Mouse (Mus musculus) stomach, embryonic 14.5 days (tissue): ENCODE data around the gene Ust. TPM values are rescaled to one million over a fixed set of nuclear protein-coding genes. Genes with fewer than 3 reads are reported as not detected.
A peak's percentile ranks its signal among the peaks of the same experiment; 100 is the strongest.

Source experiments
- ATAC-seq: fragments of 200-750 bp; cut with Nextera tagmentation; 2 replicates; pipeline ENCODE4 v1.8.0; 2017; ENCODE audit warnings: low read depth, moderate TSS enrichment; ENCODE audit not compliant: insufficient number of reproducible peaks, insufficient read depth, low FRiP score
- H3K27ac ChIP-seq: fragments of 300-500 bp; sonication (generic); 2 replicates; pipeline ENCODE4 v1.5.1; 2014; ENCODE audit warnings: mild to moderate bottlenecking, low read length, moderate library complexity, mixed read lengths
- H3K27me3 ChIP-seq: fragments of 300-500 bp; sonication (generic); 2 replicates; pipeline ENCODE4 v1.6.1; 2014; ENCODE audit warnings: low read length, control low read depth, mixed read lengths; ENCODE audit not compliant: control insufficient read depth, insufficient read depth
- H3K36me3 ChIP-seq: fragments of 300-500 bp; sonication (generic); 2 replicates; pipeline ENCODE4 v1.6.1; 2014; ENCODE audit warnings: mild to moderate bottlenecking, control low read depth, low read length, moderate library complexity, mixed read lengths; ENCODE audit not compliant: control insufficient read depth, insufficient read depth
- H3K4me1 ChIP-seq: fragments of 300-500 bp; sonication (generic); 2 replicates; pipeline ENCODE4 v1.6.1; 2014; ENCODE audit warnings: low read length, control low read depth, mixed read lengths; ENCODE audit not compliant: control insufficient read depth, insufficient read depth
- H3K4me2 ChIP-seq: fragments of 300-500 bp; sonication (generic); replicated peaks from 2 replicates; pipeline ENCODE4 v1.6.1; 2014; ENCODE audit warnings: low read depth, low read length, control low read depth
- H3K4me3 ChIP-seq: fragments of 300-500 bp; sonication (generic); 2 replicates; pipeline ENCODE4 v1.5.1; 2014; ENCODE audit warnings: low read depth, low read length, control low read depth
- H3K9ac ChIP-seq: fragments of 300-500 bp; sonication (generic); replicated peaks from 2 replicates; pipeline ENCODE4 v1.6.1; 2014; ENCODE audit warnings: low read depth, mild to moderate bottlenecking, control low read depth, low read length, moderate library complexity, mixed read lengths
- H3K9me3 ChIP-seq: fragments of 300-500 bp; sonication (generic); 2 replicates; pipeline ENCODE4 v1.6.1; 2016; ENCODE audit warnings: low read depth, low read length, control low read depth; ENCODE audit not compliant: control insufficient read depth
- WGBS: fragments of 180-500 bp; shearing (Covaris S2); extraction: QIAGEN DNeasy Blood & Tissue Kit; methylation state at CpG from one replicate; pipeline ENCODE4 v1.1.7; 2014; 5-methylcytosine and 5-hydroxymethylcytosine counted together
- polyA plus RNA-seq: library from polyadenylated mRNA; unstranded; fragments of >200 nt; fragmentation: Nextera tagmentation; extraction: Ambion mirVana; gene quantifications from 2 replicates; pipeline ENCODE4 v1.2.1, GENCODE M21; 2014

The Ust gene
- polyA plus RNA-seq, 1 experiment from 2014 or later: 6.3 TPM

DNA sequence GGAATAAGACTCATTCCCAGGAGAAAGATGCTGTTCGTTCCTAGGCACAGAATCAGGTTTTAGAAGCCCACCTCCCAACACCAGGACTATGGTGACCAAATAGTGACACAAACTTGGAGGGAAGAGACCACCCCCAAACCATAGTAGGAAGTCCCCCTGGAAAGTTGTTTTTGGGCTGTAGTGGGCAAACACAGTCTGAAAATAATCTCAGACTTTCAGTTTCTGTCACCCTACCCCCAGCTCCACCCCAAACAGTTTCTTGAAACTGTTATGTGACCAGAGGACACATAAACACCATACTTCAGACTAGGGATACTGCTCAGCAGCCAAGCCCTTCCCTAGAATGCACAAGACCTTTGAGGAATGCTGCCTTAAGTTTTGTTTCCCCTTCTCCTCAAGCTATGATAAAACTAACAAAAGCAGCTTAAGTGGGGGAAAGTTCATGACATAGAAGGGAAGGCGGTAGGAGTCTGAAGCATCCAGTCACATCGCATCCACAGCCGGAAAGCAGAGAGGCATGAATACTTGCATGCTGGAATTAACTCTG lies 12.0 kb upstream of the Ust start:
- H3K9me3 ChIP-seq: no peaks in the 10 kb centered on the region
- ATAC-seq: no peak
- H3K4me1 ChIP-seq: no peaks in the 10 kb centered on the region
- no peak overlapping the region for H3K27ac ChIP-seq
- H3K27me3 ChIP-seq: no peaks in the 10 kb centered on the region
- no peak overlapping the region for H3K9ac ChIP-seq
- no peak overlapping the region for H3K4me2 ChIP-seq
- WGBS: 81% methylated on average over 4 of the region's 4 CpGs
- H3K4me3 ChIP-seq: no peak overlapping the region
- H3K36me3 ChIP-seq: no peaks in the 10 kb centered on the region

DNA sequence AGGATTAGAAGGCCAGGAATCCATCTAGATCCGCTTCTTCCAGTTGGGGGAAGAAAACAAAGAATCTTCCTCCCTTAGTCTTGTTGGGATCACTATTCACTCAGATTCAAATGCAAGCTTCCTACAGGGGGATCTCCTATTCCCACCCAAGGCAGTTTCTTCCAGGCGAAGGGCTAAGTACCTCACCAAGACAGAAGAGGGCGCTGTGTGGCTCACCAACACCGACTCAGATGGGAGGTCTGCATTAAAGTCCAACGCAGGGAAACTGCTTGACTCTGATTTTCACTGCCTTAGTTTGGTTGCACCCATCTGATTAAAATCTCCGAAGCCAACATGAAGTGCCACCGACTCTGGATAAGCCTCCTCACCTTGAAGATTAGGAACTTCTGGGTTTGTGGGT lies 10.5 kb upstream of the Ust start:
- Histone ChIP-seq H3K27ac (no peak overlapping the region), H3K36me3 (no peaks in the 10 kb centered on the region), H3K4me3 (no peak overlapping the region), H3K9me3 (no peaks in the 10 kb centered on the region), H3K27me3 (no peaks in the 10 kb centered on the region), H3K4me1 (no peaks in the 10 kb centered on the region), H3K9ac (no peak overlapping the region), H3K4me2 (no peak overlapping the region)
- ATAC-seq: no peak
- 36% methylated on average over 7 of the region's 7 CpGs for WGBS

DNA sequence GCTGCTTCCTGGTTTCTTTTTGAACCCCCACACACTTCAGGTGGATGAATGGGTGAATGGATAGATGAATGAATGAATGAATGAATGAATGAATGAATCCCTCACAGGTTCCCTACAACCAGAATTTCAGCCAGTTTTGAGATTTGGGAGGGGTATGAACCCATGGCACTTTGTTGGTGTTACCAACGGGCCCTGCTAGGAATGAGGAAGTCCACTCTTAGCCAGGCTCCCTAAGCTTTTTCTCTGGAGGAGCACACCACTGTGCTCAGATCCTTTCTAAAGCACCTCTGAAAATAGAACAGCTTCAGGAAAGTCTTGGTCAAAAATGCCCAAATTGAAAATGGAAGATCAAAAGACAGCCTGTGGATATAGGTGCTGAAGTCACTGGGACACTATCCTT lies 6.7 kb upstream of the Ust start:
- Histone ChIP-seq H3K4me3 (no peak overlapping the region), H3K4me1 (no peaks in the 10 kb centered on the region), H3K27ac (no peak overlapping the region), H3K9ac (no peak overlapping the region), H3K36me3 (no peaks in the 10 kb centered on the region), H3K27me3 (no peaks in the 10 kb centered on the region), H3K4me2 (no peak overlapping the region), H3K9me3 (no peaks in the 10 kb centered on the region)
- no peak for ATAC-seq
- 85% methylated on average over 1 of the region's 1 CpGs for WGBS

DNA sequence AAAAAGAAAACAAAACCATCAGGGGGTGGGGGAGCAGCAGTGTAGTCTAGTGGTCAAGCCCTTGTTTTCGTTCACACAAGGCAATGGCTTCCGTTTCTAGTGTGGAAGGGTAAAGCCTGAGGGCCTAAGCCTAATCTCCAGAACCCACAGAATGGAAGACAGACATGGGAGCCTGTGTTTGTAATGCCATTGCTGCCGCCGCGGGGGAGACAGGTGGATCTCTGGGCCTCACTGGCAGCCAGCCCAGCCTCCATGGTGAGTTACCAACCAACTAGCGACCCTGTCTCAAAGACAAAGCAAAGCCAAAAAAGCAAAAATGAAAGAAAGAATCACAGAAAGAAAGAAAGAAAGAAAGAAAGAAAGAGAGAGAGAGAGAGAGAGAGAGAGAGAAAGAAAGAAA lies 2.9 kb upstream of the Ust start:
- H3K4me1 ChIP-seq: peaks cover 5% of the 10 kb centered on the region; the same call in 1 of the 2 replicates
- H3K36me3 ChIP-seq: no peaks in the 10 kb centered on the region
- no peak for ATAC-seq
- H3K27me3 ChIP-seq: no peaks in the 10 kb centered on the region
- H3K4me2 ChIP-seq: no peak overlapping the region
- H3K9me3 ChIP-seq: no peaks in the 10 kb centered on the region
- H3K27ac ChIP-seq: no peak overlapping the region
- H3K4me3 ChIP-seq: no peak overlapping the region
- H3K9ac ChIP-seq: no peak overlapping the region
- WGBS: 74% methylated on average over 6 of the region's 6 CpGs

DNA sequence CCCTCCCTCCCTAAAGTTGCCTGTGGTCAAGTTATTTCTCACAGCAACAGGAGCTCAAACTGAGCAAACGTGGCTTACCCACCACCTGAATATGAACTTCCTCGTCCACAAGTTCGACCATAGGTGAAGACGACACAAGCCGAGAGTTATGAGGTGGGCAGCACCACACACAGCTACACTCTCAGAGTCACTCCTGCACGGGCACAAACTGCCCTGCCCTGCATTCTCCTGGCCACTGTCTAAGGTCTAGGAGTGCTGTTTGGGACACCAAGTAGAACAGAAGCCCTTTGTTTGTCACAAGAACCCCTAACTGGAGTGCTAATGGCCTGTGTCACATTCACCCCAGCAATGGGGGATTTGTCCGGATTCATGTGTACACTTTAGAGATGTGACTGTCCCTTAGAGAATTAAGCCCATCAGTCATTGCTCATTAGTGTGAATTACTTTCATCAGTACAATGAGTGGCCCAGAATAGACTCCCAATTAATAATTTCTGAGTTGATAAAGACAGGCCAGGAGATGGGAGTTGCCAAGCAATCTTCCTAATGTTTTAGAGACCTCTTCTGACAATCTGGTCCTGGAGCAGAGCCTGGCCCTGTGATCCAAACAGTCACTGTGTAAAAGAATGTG lies 2.3 kb upstream of the Ust start:
- Histone ChIP-seq H3K4me2 (no peak overlapping the region), H3K9ac (no peak overlapping the region), H3K27ac (no peak overlapping the region), H3K27me3 (no peaks in the 10 kb centered on the region), H3K36me3 (no peaks in the 10 kb centered on the region), H3K4me3 (no peak overlapping the region), H3K9me3 (no peaks in the 10 kb centered on the region), H3K4me1 (peaks cover 5% of the 10 kb centered on the region; the same call in 1 of the 2 replicates)
- WGBS: 77% methylated on average over 7 of the region's 7 CpGs
- ATAC-seq: no peak

DNA sequence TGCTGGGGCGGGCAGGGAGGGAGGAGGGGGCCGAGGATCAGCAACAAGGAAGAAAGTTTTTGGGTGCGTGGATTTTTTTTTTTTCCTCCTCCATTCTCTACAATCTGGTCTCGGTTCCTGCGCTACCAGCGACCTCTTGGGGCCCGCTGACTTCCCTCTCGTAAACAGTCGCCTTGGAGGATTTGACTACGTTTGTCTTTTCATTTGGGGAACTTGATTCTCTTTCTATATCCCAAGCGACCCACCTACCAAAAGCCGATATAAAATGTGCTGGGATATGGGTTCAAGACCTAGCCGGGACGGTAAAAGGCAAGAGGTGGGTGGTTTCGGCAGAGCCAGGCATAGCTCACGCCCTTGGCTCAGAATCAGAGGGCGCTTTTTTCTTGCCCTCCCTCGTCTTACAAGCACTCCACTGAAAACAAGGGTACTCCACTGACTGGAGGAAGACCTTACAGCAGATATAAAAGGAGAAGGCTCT lies 428 bp upstream of the Ust start:
- Histone ChIP-seq H3K27ac (peak overlapping the region; percentile 75; the same call in 1 of the 2 replicates), H3K4me1 (peaks cover 5% of the 10 kb centered on the region; the same call in 1 of the 2 replicates), H3K27me3 (no peaks in the 10 kb centered on the region), H3K4me2 (peak overlapping the region; percentile 96), H3K4me3 (peak overlapping the region; percentile 79), H3K9me3 (no peaks in the 10 kb centered on the region), H3K36me3 (no peaks in the 10 kb centered on the region), H3K9ac (peak overlapping the region; percentile 64; the same call in 1 of the 2 replicates)
- 3% methylated on average over 18 of the region's 18 CpGs for WGBS
- no peak for ATAC-seq

DNA sequence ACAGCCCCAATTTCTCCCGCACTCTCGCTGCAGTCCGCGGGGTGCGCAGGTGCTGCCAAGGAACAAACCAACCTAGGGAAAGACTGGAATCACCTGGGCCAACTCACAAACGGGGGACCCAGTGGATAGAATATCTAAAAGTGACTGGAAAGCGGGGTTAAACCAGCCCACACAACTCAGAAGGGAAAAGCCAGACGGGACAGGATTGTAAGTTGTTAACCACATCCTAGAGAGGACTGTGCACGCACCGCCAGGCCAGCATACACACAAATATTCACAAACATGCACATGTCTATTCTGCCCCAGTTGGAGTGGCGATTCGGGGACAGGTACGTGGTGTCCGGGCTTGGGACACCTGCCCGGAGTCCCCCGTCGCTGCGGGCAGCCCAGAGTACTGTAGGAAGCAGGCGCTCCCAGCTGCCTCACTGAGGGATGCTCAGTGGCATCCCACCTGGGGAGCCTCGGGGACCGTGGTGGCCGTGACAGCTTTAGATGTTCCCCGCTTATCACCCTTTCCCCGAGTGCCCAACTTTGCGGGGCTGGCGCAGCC lies 959 bp downstream of the Ust start:
- 2% methylated on average over 26 of the region's 26 CpGs for WGBS
- Histone ChIP-seq H3K9me3 (no peaks in the 10 kb centered on the region), H3K27me3 (no peaks in the 10 kb centered on the region), H3K4me3 (peak overlapping the region; percentile 79), H3K4me2 (peak overlapping the region; percentile 96), H3K27ac (no peak overlapping the region; the same call in 1 of the 2 replicates), H3K36me3 (no peaks in the 10 kb centered on the region), H3K4me1 (peaks cover 5% of the 10 kb centered on the region; the same call in 1 of the 2 replicates), H3K9ac (peak overlapping the region; percentile 64)
- ATAC-seq: peak; percentile 2; the same call in 1 of the 2 replicates

DNA sequence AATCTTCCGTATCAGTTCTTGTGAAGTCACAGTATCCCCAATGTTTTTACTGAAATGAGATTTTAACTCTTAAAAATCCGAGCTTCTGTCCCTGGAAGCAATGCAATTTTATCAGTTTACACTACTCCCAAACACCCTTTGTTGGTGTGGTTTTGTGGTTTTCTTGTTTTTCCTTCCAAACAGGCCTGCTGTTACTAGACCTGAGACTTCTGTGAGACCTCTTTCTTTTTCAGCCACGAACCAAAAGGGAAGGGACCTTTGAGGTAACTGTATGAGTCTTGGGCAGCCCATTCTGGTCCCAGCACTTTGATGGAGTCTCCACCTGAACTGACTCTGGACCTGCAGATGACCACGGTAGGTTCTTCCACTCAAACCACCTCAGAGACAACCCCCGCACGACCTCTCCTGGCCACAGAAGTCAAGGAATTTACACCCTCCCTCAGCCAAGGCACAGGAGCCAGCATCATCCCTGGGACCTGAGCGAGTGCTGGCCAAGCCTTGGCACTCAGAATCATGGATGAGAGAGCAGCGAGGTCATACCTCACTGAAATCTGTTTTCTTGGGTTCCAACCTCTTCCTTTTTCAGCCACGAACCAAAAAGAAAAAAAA lies 1.6 kb downstream of the Ust start:
- ATAC-seq: no peak
- Histone ChIP-seq H3K4me3 (peak overlapping the region; percentile 79), H3K27ac (no peak overlapping the region), H3K4me2 (peak overlapping the region; percentile 96), H3K9ac (0 out of 2 replicates have a peak overlapping the region, but pooled peaks have one; percentile 64), H3K9me3 (no peaks in the 10 kb centered on the region), H3K27me3 (no peaks in the 10 kb centered on the region), H3K36me3 (no peaks in the 10 kb centered on the region), H3K4me1 (peaks cover 5% of the 10 kb centered on the region; the same call in 1 of the 2 replicates)
- WGBS: 23% methylated on average over 9 of the region's 9 CpGs
